Mouse (Mus musculus) heart, postnatal 0 days (tissue): ENCODE measurements around the gene Bpi.

Experiments
- CTCF ChIP-seq: IDR thresholded peaks from 2 replicates; pipeline ENCODE4 v1.5.1; 2016; ENCODE audit warnings: antibody characterized with exemption, control low read depth, low read depth
- EP300 ChIP-seq: IDR thresholded peaks from 2 replicates; pipeline ENCODE4 v1.6.1; 2016; ENCODE audit warnings: antibody characterized with exemption, low read depth

GRCm38 (mm10) chr2:158308276-158308675, 50.4 kb downstream of the Bpi start:
- TF ChIP-seq EP300 (no peak), CTCF (no peak)
